Mouse (Mus musculus) spleen, postnatal 36 days (tissue): Measurements from ENCODE around the gene Zbtb16.

ENCODE experiments used
- DNase-seq, 2 experiments: peaks; one replicate each; pipeline ENCODE4 v3.0.0; 2022; ENCODE audit warnings: low spot score in 2 of 2, mixed read lengths in 1 of 2

Gene Zbtb16

DNA sequence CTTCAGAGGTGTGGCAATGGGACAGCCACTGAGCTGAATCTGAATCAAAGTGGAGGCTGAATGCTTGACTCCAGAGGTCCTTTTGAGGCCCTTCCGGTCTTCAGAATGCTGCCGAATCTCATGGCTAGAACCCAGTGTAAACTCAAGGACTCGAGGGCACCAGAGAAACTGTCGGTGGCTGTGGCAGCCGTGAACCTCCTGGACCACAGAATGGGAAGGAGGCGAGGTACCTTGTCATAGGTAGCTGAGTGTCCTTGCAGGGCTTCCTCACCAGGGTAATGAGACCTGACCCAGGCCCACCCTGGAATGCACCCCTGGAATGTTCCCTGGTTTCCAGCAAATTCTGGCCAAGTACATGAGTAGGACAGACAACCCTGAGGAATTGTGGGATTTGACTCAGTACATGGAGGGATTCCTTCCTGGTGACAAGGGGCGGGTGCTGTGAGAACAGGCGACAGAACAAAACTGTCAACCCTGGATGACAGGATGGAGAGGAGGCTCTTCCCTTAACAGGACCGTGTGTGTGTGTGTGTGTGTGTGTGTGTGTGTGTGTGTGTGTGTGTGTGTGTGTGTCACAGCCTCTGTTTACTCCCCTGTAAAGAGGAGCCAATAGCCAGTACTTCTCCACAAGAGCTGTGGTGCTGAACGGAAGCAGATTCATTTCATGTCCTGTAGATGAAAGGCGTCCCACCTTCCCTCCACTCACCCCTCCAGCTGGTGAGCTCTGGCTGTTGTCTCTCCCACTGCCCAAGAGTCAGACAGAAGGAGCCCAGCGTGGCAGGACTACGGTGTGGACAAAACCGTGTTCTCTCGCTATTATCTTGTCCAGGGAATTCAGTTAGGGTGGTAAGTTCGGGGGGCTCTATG, 189.0 kb downstream of the Zbtb16 start:
- DNase-seq = no peak

DNA sequence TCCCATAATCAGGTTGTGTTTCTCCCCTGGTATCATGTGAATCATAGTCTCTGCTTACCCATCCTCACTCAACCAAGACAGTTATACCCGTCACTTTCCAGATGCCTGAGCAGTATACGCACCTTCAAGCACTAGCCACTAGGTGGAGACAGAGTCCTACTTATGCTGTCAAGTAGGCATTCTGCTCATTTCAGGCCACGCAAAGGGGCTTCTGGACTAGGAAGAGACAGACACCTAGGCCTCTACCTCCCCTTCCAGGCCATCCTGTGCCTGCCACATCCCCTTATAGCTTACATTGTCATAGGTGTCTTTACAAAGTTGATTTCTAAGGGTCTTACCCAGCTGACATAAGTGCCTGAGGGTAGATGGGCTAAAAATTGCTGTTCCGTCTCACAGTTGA, 189.8 kb downstream of the Zbtb16 start:
- DNase-seq = peak; percentile 14 to 35

DNA sequence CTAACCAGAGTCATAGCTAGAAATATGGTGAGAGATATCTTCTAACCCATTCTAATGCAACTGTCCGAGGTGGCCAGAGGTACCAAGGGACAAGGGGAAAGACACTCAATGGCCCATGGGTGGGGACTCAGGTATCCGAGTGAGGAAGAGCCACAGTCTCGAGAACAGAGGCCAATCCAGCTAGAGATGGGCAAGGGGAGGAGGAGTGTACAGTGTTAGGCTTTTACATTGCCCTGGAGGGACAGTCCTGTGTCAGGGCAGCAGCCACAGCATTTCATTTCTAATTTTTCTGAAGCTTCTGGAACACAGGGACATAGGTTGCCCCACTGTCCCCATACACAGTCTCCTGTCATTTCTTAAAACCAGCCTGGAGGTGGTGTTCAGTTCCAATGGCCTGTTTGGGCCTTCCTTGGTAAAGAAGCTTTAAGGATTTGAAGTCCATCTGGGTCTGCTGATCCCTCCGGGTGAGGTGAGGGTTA, 190.3 kb downstream of the Zbtb16 start:
- no peak for DNase-seq

DNA sequence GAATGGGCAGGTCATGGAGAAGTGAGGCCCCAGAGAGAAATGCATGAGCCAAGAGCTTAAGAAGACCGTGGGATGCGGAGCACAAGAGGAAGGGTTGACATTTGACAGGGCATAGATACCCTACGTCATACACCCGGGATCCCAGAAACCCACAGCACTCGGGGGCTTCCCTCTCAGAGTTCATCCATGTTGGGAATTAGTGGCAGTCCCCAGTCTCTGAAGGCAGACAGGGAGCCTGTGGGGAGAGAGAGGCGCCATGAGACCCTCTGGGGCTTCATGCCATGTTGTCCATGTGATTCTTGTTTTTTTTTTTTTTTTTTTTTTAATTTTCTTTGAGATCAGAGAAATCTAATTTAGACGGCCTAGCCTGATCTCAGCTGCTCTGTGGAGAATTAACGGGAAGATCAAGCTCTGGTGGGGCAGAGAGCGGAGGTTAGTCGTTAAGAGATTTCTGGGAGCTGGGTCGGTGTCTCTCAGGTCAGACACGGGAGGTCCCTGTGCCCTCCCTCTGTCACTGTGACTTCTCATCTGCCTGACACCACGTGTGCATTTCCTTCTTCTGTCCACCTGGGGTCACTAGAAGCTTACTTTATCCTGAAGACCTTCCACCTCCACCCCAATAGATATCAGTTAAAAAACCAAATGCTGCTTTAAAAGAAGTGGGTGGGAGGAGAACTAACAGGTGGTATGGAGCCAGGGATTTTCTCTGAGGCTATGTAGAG, 190.9 kb downstream of the Zbtb16 start:
- no peak for DNase-seq

DNA sequence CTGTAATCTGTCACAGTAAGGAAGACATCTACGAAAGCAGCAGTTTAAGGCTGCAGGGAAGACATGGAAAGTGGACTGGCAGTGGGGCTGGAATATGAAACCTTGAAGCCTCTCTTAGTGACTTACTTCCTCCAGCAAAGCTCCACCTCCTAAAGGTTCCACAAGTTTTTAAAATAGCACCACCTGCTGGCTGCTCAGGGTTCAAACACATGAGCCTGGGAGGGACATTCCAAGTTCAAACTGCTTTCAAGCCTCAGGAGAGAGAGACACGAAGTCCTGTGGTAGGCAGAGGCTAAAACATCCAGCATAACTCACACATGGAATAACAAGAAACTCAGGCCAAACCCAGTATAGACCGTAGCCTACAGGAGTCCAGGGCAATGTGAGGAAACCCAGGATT, 191.6 kb downstream of the Zbtb16 start:
- DNase-seq = no peak

DNA sequence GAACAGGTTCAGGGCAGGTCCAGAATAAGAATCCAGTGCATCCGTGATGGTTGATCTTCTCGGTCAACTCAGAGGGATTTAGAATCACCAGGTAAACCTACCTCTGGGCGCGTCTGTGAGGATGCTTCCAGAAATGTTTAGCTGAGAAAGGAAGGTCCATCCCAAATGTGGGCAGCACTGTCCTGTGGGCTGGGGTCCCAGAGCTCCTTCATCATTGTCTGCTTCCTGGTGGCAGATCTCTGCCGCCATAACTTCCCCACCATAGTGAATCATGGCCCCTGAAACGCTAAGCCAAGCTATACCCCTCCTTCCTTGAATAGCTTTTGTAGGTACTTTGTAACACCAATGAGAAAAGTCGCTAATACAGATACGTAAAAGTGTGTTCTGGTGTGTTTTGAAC, 194.4 kb downstream of the Zbtb16 start:
- no peak for DNase-seq

DNA sequence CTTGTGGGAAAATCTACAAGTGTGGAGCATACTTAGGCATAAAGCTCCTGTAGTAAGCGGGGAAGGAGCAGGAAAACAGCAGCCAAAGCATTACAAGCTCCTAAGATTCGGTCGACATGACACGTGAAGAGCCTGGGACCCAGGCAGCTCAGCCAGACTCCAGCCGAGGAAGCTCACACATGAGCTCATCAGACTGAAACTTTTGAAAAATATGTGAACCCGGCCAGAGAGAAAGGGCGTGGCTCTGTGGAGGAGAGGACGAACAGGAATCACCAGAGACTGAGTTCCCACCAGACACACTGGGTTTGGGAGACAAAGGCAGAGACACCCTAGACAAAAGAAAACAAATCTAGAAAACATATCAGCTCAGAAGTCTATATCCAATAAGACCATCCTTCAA, 195.1 kb downstream of the Zbtb16 start:
- no peak for DNase-seq

DNA sequence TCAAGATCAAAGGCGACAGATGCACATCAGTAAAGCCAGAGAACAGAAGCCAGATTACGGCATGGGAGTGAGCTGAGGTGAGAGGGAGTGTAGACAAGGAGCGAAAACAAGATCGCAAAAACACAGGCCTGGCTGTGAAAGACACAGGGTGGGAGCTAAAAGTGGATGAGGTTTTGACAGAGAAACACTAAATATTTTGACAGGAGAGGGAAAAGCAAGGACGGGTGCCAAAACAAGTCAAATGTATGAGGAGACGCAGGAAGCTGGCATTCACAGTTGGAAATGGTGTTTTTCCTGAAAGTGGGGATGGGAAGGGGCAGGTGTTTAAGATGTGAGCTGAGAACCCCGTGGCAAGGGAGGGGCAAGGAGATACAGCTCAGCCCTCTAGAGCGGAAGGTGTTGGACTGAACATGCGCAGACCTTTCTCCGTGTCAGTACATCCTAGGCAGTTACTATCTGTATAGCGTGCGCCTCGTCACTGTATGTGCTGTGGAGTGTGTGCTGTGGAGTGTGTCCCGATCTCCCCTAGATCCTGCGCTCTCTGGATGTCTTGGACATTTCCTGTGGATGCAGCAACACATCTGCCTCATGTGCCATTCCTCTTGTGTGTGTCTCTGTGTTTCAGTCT, 197.7 kb downstream of the Zbtb16 start:
- no peak for DNase-seq

DNA sequence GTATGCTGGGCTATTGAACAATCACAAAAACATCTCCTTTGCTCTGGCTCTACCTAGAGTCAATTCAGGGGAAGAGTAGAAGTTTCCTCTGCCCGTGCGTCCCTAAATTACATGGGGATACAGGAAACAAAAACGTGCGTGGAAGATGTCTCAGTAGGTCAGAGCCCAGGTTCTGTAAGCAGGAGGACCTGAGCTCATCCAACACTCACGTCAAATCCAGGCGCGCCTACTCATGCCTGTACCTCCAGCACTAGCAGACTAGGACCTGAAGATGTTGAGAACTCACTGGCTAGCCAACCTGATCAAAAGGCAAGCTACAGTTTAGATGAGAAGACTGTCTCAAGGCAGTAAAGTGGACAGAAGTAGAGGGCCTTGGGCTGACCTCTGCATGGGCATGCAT, 198.9 kb downstream of the Zbtb16 start:
- DNase-seq = no peak

DNA sequence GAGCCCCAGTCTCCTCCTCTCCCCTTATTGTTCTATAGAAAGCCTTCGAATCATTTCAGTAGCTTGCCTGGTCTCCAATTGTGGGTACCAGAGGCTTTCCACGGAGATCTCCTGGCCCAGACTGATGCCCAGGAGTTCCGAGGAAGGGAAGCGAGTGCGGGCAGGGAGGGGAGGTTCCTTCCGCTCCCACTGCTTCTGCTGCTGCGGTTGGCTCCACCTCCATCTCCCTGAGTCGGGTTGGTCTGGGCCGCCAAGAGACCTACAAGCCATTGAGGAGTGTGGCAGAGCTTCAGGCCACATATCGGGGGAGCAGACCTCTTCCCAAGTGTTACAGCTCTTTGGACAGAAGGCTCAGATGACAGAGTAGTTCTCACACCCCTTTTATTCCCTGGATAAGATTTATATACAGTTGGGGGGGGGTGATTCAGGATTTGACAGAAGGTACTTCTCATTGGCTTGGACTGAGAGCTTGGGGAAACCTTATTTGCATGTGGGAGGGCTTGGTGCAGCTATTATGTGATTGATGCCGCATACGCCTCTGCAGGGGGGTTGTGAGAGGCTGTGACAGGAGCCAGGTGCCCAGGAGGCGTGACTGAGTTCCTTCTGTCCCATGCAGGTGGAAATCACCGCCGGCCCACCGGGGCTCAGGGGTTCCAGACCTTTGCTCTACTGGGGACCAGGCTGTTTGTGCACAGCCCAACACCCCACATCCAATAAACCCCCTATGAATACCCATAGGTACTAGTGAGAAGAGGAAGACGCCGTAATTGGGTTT, 200.3 kb downstream of the Zbtb16 start:
- no peak for DNase-seq

DNA sequence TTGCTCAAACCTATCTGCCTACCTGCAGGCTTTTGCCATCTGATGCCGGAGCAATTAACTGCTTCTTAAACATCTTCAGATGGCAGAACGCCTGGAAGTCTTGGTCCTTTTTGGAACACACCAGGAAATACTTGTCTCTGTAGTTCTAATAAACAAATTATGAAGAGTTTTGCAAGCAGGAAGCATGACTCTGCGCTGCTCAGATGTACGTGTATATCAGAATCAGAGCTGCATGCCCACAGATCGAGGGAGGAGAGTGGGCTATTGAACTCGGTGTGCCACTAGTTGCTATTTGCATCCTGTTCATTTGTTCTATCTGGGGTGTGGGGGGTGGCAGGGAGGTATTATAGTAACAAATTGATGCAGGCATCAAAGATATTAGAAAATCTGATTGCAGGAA, 202.9 kb downstream of the Zbtb16 start:
- DNase-seq = no peak

DNA sequence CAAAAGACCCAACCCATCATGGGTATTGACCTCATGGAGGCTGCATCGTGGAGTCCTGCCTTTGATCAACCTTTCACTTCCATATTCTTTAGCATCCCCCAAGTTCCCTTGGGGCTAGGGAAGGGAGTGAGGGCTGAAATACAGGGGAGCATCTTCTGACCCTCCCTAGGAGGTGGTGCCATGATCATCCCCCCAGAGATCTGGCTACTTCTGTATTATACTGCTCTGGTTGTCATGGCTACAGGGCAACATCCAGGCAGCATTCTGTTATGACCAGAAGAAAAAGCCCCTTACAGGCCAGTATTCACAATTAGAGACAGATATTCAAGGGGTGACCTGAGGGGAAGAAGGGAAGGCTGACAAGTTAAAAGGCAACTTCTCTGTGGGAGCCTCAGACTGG, 216.8 kb downstream of the Zbtb16 start:
- no peak for DNase-seq

DNA sequence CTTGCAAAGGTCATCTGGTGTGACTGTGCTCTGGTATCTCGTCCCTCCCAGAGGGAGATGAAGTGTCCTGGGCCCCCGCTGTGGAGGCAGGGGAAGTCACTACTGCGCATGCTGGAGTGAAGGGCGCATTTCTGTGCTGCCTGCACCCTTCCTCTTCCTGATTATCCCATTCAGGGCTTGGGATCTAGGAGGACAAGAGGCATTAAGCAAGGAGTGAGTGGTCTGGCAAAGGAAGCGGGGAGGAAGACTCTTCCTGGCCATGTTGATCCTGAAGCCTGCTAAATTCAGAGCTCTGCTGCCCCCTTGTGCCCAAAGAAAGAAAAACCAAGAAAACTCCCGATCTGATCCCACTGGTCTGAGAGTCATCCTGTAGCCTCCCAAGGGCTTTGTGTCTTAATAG, 217.4 kb downstream of the Zbtb16 start:
- DNase-seq = peak; percentile 8 to 38

DNA sequence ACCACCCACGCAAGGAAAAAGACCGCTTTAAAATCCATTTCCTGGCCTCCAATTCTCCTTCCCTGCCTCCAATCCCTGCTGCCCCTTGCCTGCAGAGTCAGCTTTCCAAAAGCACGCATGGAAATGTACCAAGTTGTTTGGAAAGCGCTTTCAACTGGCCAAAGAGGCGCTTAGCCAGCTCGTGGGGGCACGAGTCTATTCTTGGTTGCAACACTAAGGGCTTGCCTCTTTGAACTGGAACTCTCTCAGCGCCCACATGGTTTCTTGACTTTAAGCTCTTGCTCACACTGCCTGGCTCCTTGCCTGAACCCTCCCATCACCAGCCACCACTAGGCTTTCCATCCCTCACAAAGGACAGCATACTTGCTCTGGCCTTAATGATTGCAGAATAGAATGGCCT, 217.9 kb downstream of the Zbtb16 start:
- DNase-seq = peak in 1 of 2 experiments; percentile 13

DNA sequence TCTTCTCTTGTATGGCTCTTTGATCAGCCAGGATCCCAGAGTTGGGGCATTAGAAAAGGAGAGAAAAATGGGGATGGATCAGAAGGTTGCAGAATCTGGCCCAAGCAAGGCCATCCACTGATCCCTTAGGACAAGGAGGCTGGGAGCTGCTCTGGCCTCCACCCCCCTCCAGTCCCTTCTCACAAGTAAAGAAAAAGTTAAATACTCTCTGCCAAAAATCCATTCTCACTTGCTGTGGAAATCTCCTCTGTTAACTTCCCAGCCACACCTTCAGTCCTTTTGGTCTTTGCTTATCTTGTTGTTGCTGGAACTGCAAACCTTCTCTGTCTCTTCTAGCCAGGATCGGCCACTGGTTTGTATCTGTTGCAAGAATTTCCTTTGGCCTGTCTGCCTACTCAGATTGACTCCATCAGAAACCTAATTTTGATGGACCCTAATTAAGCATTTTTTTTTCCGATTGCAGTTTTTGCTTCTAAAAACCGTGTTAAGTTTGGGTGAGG, 218.5 kb downstream of the Zbtb16 start:
- DNase-seq = no peak

DNA sequence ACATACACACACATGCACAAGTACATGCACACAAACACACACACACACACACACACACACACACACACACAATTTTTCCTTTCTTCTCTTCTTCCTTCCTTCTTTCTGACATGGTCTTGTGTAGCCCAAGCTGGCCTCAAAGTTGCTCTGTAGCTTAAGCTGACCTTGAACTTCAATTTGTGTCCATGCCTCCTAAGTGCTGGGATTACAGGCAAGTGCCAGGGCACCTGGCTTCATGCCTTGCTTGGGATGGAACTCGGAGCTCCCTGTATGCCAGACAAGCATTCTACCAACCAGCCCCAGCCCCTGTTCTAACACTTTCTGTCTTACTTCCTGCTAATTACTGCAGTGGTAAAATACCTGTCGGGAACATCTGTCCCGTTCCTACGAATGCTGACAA, 222.8 kb downstream of the Zbtb16 start:
- no peak for DNase-seq

DNA sequence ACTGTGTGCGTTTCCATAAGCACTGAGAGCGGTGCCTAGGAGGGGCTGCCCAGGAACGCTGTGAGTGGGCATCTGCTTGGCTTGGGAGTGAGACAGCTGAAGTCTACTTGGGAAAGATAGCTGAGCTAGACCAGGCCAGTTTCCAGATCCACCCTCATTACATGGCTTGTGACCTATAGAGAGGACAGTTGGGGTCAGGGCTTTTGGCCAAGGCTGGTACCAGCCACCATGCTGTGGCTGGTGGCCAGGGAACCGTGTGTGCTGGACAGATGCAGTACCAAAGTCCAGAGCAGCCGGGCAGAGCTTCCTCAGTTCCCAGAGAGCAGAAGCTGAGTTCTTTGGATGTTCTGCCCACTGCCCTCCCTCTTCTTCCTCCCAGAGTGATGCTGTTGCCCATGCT, 223.5 kb downstream of the Zbtb16 start:
- no peak for DNase-seq

DNA sequence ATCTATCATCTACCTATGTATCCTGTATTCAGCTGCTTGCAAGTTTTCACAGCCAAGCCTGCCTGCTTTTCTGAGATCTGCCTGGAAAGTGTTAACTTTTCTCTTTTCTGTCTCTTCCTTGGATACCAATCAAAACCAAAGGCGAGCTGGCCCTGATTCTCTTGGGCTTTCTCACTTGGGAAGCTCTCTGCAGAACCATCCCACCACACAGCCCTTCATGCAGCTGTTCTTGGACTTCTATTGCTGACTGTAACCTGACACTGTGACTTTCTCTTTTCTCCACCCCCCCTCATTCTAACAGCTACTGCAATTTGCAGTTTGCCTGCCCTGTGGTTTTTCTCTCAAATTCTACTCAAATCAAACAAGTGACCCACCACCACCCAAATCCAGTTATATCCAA, 225.0 kb downstream of the Zbtb16 start:
- DNase-seq = no peak

DNA sequence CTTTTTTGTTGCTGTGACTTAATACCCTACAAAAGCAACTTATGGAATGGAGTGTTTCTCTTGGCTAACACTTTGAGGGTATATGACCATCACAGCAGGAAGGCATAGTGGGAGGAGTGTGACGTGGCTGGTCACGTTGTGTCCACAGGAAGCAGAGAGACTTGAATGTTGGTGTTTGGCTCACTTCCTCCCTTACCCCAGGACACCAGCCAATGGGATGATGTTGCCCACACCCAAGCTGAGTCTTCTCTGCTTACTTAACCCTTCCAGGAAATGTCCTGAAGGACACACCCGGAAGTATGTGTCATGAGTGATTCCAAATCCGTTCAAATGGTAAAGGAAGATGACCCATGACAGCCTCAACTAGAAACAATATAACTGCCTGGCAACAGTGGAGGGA, 226.3 kb downstream of the Zbtb16 start:
- DNase-seq = no peak

DNA sequence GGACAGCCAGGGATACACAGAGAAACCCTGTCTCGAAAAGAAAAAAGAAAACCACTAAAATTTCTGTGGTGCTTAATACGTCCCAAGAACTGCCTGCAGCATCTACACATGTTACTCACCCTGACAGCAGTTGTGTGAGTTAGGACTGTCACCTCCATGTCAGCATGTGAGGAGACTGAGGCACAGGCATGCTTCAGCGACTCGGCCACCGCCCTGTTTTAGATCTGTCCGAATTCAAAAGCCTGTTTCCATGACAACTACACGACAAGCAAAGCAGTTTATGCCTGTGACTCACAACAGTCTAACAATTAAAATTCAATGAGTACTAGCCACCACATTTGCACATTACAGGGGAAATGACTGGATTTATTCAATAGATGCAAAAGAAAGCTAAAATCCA, 228.6 kb downstream of the Zbtb16 start:
- no peak for DNase-seq

DNA sequence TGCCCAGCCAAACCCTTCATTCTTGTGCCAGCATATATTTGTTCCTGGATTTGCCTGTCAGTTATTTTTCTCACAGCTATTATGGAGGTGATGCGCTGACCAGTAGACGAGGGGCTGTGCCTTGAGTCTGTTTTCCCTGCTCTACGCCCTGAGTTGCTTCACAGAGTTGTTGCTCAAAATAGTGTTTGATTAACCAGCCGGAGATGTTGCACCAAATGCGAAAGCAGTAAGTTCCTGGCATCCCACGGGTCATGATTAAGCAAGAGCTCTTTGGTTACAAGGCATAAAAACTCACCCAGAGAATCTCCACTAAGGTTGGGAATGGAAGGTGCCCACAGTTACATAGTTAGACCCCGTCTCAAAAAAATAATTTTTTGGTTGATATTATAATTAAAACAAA, 229.9 kb downstream of the Zbtb16 start:
- peak in 1 of 2 experiments; percentile 7 for DNase-seq

DNA sequence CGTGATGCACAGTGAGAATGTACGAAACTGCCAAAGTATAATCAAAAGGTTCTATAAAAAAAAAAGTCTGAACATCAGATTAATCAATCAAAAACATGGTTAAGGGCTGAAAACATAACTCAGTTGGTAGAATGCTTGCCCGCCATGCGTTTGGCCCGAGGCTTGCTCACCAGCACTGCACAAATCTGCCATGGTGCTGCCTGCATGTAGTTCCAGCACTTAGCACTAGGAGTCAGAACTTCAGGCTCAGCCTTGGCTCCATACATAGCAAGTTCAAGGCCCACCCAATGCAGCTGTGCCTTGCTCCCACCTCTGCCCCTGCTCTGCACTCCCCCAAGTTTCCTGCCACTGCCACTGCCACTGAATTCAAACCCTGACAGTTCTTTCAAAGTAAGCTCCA, 230.3 kb downstream of the Zbtb16 start:
- DNase-seq = no peak
